Mouse (Mus musculus) cerebellum, postnatal 4 days (tissue): ENCODE measurements around the gene Acot1.
"Not testable (repeated sequence)": the region's sequence is repeated elsewhere in the genome, so short reads cannot be mapped to it uniquely, and the experiment has no call there.

Experiments used
- DNase-seq, 2 experiments: peaks; one replicate each; pipeline ENCODE4 v3.0.0; 2022; ENCODE audit warnings: low spot score in 2 of 2, mixed read lengths in 1 of 2

Gene Acot1

GRCm38 (mm10) chr12:84020528-84020927 lies 11.2 kb downstream of the Acot1 start:
- DNase-seq = not testable (repeated sequence)

- DNase-seq = not testable (repeated sequence)
Observed at GRCm38 (mm10) chr12:84022266-84022665, 13.0 kb downstream of the Acot1 start.

GRCm38 (mm10) chr12:84023052-84023745 lies 13.9 kb downstream of the Acot1 start:
- DNase-seq = no peak

- no peak for DNase-seq
Observed at GRCm38 (mm10) chr12:84025888-84026287, 16.6 kb downstream of the Acot1 start.

GRCm38 (mm10) chr12:84028328-84028727 lies 19.0 kb downstream of the Acot1 start:
- DNase-seq = not testable (repeated sequence)

GRCm38 (mm10) chr12:84029043-84029442 lies 19.8 kb downstream of the Acot1 start:
- not testable (repeated sequence) for DNase-seq

- peak; percentile 39 to 72 for DNase-seq
Observed at GRCm38 (mm10) chr12:84030659-84031332, 21.5 kb downstream of the Acot1 start.

GRCm38 (mm10) chr12:84032854-84033253 lies 23.6 kb downstream of the Acot1 start:
- no peak for DNase-seq

GRCm38 (mm10) chr12:84033302-84033701 lies 24.0 kb downstream of the Acot1 start:
- not testable (repeated sequence) for DNase-seq

- no peak for DNase-seq
Observed at GRCm38 (mm10) chr12:84034108-84034507, 24.8 kb downstream of the Acot1 start.

- peak in 1 of 2 experiments; percentile 6 for DNase-seq
Observed at GRCm38 (mm10) chr12:84038241-84038640, 29.0 kb downstream of the Acot1 start, which contains the start of gene Acot4. Gene Acot4, plus strand, starts transcription at chr12:84038379.

GRCm38 (mm10) chr12:84038691-84039111 lies 29.4 kb downstream of the Acot1 start, which contains the start of gene Gm49366:
Gene Gm49366, plus strand, starts transcription at chr12:84038935.
- DNase-seq = peak in 1 of 2 experiments; percentile 43

GRCm38 (mm10) chr12:84042248-84042647 lies 33.0 kb downstream of the Acot1 start:
- DNase-seq = no peak

GRCm38 (mm10) chr12:84044045-84044444 lies 34.8 kb downstream of the Acot1 start:
- DNase-seq = no peak

- DNase-seq = no peak
Observed at GRCm38 (mm10) chr12:84046906-84047305, 37.6 kb downstream of the Acot1 start.

GRCm38 (mm10) chr12:84050744-84051143 lies 41.5 kb downstream of the Acot1 start:
- not testable (repeated sequence) for DNase-seq

GRCm38 (mm10) chr12:84051937-84052474 lies 42.7 kb downstream of the Acot1 start, which contains the start of gene Acot3:
Gene Acot3, plus strand, starts transcription at chr12:84052144.
- DNase-seq = no peak

GRCm38 (mm10) chr12:84052609-84053008 lies 43.3 kb downstream of the Acot1 start:
- DNase-seq = no peak

- DNase-seq = no peak
Observed at GRCm38 (mm10) chr12:84053173-84053572, 43.9 kb downstream of the Acot1 start.

GRCm38 (mm10) chr12:84053679-84054391 lies 44.5 kb downstream of the Acot1 start:
- no peak for DNase-seq

- DNase-seq = no peak
Observed at GRCm38 (mm10) chr12:84060946-84061345, 51.7 kb downstream of the Acot1 start.

GRCm38 (mm10) chr12:84062336-84062735 lies 53.0 kb downstream of the Acot1 start:
- DNase-seq = no peak
